Mouse (Mus musculus) liver, embryonic 11.5 days (tissue): ENCODE data around the gene Clec9a. TPM values are rescaled to one million over a fixed set of nuclear protein-coding genes. Genes with fewer than 3 reads are reported as not detected.

Experiments
- ATAC-seq: fragments of 200-750 bp; cut with Nextera tagmentation; replicated peaks from 2 replicates; pipeline ENCODE4 v1.8.0; 2017; ENCODE audit warnings: moderate number of reproducible peaks, mild to moderate bottlenecking, moderate TSS enrichment, moderate library complexity; ENCODE audit not compliant: low FRiP score
- DNase-seq: peaks from one replicate; pipeline ENCODE4 v3.0.0-alpha.2; 2017; ENCODE audit warnings: low spot score
- H3K27ac ChIP-seq: fragments of 300-500 bp; sonication (generic); 2 replicates; pipeline ENCODE4 v1.5.1; 2014; ENCODE audit warnings: mild to moderate bottlenecking, low read depth, low read length, control low read depth
- H3K27me3 ChIP-seq: fragments of 300-500 bp; sonication (generic); replicated peaks from 2 replicates; pipeline ENCODE4 v1.6.1; 2014; ENCODE audit warnings: low read length, mixed read lengths; ENCODE audit not compliant: control insufficient read depth, insufficient read depth
- H3K36me3 ChIP-seq: fragments of 300-500 bp; sonication (generic); 2 replicates; pipeline ENCODE4 v1.6.1; 2014; ENCODE audit warnings: mild to moderate bottlenecking, low read length, moderate library complexity, mixed read lengths; ENCODE audit not compliant: control insufficient read depth, insufficient read depth
- H3K4me1 ChIP-seq: fragments of 300-500 bp; sonication (generic); replicated peaks from 2 replicates; pipeline ENCODE4 v1.6.1; 2014; ENCODE audit warnings: low read length, mixed read lengths; ENCODE audit not compliant: control insufficient read depth, insufficient read depth
- H3K4me2 ChIP-seq: fragments of 300-500 bp; sonication (generic); 2 replicates; pipeline ENCODE4 v1.6.1; 2014; ENCODE audit warnings: mild to moderate bottlenecking, control low read depth, moderate library complexity
- H3K4me3 ChIP-seq: fragments of 300-500 bp; sonication (generic); 2 replicates; pipeline ENCODE4 v1.5.1; 2014; ENCODE audit warnings: low read depth, low read length, control low read depth
- H3K9ac ChIP-seq: fragments of 300-500 bp; sonication (generic); 2 replicates; pipeline ENCODE4 v1.6.1; 2014; ENCODE audit warnings: low read depth, low read length, control low read depth
- H3K9me3 ChIP-seq: fragments of 300-500 bp; sonication (generic); 2 replicates; pipeline ENCODE4 v1.6.1; 2016; ENCODE audit warnings: low read length, inconsistent platforms, mixed read lengths; ENCODE audit not compliant: control insufficient read depth
- WGBS: fragments of 180-500 bp; shearing (Covaris S2); extraction: QIAGEN DNeasy Blood & Tissue Kit; methylation state at CpG from one replicate; pipeline ENCODE4 v1.1.7; 2014; 5-methylcytosine and 5-hydroxymethylcytosine counted together
- polyA plus RNA-seq: library from polyadenylated mRNA; unstranded; fragments of >200 nt; fragmentation: Nextera tagmentation; extraction: Ambion mirVana; gene quantifications from 2 replicates; pipeline ENCODE4 v1.2.1, GENCODE M21; 2014

Clec9a gene
- 0.56 and 0.67 TPM in 2 replicates for polyA plus RNA-seq

DNA sequence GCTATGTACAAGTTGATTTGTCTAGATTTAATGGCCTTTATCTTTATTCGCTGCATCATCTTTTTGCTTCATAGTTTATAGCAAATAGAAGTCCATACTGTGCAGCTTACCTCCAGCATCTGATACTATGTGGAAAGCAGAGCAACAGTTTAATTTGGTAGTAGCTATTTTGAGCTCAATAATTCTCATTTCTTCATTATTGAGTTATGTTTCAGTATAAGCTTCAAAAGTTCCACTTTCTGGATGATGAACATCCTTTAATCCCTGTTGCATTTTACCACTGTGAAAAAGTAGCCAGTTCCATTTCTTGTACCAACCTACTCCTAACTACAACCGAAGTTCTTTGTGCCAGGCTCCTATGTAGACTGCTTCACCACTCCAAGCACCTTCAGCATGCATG lies at the start of gene Clec9a:
Clec9a (plus strand) TSS at position 301 of the 400 bp plus-strand sequence.
- H3K27ac ChIP-seq: no peak within 1 kb of the TSS
- 80% methylated on average over 2 of the region's 2 CpGs for WGBS
- ATAC-seq: no peak
- no peaks in the 10 kb centered on the region for H3K36me3 ChIP-seq
- no peaks in the 10 kb centered on the region for H3K4me1 ChIP-seq
- H3K4me3 ChIP-seq: no peak within 1 kb of the TSS
- H3K9ac ChIP-seq: no peak within 1 kb of the TSS
- DNase-seq: no peak
- no peak within 1 kb of the TSS for H3K4me2 ChIP-seq
- H3K27me3 ChIP-seq: no peaks in the 10 kb centered on the region
- no peaks in the 10 kb centered on the region for H3K9me3 ChIP-seq

DNA sequence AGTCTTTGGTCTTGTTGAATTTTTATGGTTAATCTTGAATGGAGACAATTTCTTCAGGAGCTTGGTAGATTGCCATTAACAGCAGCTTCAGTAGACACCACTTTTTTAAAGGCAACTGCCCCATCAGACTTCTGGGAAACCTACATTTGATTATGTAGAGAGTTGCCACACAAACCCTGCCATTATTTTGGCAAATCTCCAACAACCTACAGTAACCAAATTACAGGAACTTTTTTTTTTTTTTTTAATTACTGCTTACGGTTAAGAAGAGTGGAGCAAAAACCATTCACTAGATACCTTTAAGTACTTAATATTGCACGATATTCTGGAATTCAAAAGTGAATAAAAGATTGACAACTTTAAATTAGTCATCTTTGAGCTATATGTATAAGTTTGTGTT lies 49.1 kb upstream of the Clec9a start:
- ATAC-seq (no peak), DNase-seq (no peak)
- H3K9ac ChIP-seq: no peak overlapping the region
- 86% methylated on average over 2 of the region's 2 CpGs for WGBS
- no peak overlapping the region for H3K27ac ChIP-seq
- H3K27me3 ChIP-seq: no peaks in the 10 kb centered on the region
- H3K4me1 ChIP-seq: no peaks in the 10 kb centered on the region
- H3K36me3 ChIP-seq: no peaks in the 10 kb centered on the region
- H3K9me3 ChIP-seq: no peaks in the 10 kb centered on the region
- H3K4me2 ChIP-seq: no peak overlapping the region
- no peak overlapping the region for H3K4me3 ChIP-seq

DNA sequence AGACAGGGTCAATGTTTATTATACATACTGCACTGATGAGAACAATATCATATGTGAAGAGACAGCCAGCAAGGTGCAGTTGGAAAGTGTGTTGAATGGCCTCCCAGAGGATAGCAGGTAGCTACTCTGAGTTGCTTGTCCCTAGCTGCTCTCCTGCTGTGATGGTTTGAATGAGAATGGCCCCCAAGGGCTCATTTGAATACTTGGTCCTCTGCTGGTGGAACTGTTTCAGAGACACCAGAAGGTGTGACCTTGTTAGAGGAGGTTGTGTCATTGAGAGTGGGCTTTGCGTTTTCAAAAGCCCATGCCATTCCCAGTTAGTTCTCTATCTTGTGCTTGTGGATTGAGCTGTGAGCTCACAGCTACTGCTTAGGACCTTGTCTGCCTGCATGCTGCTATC lies 44.7 kb upstream of the Clec9a start:
- WGBS: 32% methylated on average over 1 of the region's 1 CpGs
- Histone ChIP-seq H3K27ac (no peak overlapping the region), H3K4me3 (no peak overlapping the region), H3K9ac (no peak overlapping the region), H3K4me1 (no peaks in the 10 kb centered on the region), H3K9me3 (no peaks in the 10 kb centered on the region), H3K36me3 (no peaks in the 10 kb centered on the region), H3K27me3 (no peaks in the 10 kb centered on the region), H3K4me2 (no peak overlapping the region)
- DNase-seq (no peak), ATAC-seq (no peak)

DNA sequence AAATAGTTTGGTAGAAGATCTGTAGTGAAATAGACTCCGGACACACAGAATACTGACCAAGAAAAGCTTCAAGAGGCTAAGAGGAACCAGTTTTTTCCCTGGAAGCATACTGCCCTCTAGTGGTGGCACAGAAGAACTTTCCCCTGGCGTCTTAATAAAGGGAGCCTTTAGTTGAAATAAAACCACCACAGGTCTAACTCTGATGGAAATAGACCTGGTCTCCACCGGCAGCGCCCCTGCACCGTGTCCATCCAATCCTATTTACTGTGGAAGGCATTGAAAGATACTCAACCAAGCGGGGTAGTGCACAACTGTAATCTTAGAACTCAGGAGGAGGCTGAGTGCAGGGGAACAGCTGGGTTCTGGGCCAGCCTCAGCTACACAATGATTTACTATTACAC lies 42.7 kb upstream of the Clec9a start:
- Histone ChIP-seq H3K36me3 (no peaks in the 10 kb centered on the region), H3K4me3 (no peak overlapping the region), H3K27ac (no peak overlapping the region), H3K4me2 (no peak overlapping the region), H3K4me1 (no peaks in the 10 kb centered on the region), H3K9ac (no peak overlapping the region), H3K27me3 (no peaks in the 10 kb centered on the region), H3K9me3 (no peaks in the 10 kb centered on the region)
- ATAC-seq (peak; percentile 64), DNase-seq (no peak)
- WGBS: 16% methylated on average over 6 of the region's 6 CpGs

DNA sequence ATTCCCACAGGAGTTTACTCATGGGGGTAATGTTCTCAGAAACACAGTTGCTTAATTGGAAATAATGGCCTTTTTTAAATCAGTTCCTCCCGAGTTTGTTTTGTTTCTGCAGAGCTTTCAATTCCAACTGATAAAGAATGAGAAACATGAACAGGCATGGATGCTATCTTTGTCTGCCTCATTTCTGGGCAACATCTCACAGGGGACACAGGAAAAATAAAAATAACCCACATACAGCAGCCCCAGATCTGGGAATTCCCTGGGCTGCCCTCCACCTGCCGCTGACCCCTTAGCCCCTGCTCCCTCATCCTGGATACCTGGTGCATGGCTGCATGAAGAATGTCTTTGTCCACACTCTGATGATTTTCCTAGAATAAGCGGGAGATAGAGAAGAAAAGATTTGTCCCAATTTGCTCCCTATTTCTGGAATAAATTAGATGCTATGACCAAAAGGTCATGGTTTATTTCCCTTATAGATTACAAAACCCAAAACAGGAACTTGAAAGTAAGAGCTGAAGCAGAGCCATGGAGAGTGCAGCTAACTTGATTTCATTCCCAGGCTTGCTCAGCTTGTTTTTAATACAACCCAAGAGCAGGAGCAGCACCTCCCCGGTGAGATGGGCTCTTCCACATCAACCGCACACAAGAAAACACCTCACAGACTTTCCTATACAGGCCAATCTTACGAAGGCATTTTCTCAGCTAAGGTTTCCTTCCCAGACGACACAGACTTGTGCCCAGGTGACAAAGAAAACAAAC lies 39.1 kb upstream of the Clec9a start:
- H3K36me3 ChIP-seq: no peaks in the 10 kb centered on the region
- WGBS: 64% methylated on average over 7 of the region's 7 CpGs
- H3K27me3 ChIP-seq: no peaks in the 10 kb centered on the region
- no peak overlapping the region for H3K27ac ChIP-seq
- no peak overlapping the region for H3K9ac ChIP-seq
- no peak overlapping the region for H3K4me3 ChIP-seq
- H3K4me2 ChIP-seq: no peak overlapping the region
- H3K4me1 ChIP-seq: no peaks in the 10 kb centered on the region
- ATAC-seq (no peak), DNase-seq (no peak)
- no peaks in the 10 kb centered on the region for H3K9me3 ChIP-seq

DNA sequence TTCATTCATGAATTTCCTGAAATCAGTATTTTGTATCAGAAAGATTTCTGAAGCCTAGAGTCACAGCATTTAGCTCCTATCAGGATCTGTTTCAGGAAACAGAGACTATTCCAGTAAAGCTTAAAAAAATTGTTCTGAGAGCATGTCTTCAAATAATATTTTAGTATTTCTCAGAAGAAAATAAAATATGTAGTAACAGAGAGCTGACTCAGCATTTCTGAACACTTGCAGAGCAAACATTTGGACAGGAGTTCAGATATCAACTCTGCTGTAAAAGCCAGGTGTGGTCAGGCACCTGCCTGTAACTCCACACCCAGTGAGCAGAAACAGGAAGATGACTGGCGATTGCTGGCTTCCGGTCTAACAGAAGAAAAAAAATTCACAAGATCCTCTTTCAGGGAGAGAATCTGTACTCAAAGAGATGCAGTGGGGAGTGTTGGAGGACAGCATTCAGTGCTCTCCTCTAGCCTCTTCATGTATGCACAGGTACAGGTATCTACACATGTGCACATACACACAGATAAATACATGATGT lies 33.7 kb upstream of the Clec9a start:
- no peak overlapping the region for H3K27ac ChIP-seq
- 51% methylated on average over 2 of the region's 2 CpGs for WGBS

DNA sequence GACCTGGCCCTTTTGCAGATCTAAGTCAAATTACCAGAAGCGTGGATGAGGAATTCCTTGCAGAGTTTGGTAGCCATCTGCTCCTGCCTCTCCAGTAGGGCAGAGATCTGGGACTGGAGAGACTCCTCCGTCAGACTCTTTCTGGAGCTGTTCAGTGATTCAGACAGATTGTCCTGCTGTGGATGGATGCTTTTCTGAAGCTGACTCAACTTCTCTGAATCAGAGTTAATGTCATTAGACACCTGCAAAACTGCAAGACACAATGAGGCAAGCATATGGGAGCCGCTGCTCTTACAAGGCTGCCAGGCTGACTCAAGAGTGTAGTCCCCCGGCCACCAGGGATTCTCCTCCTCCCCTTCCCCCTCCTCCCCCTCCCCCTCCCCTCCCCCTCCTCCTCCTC lies 28.2 kb upstream of the Clec9a start:
- DNase-seq (no peak), ATAC-seq (no peak)
- WGBS: 70% methylated on average over 4 of the region's 4 CpGs
- Histone ChIP-seq H3K27ac (no peak overlapping the region), H3K4me2 (no peak overlapping the region), H3K9me3 (no peaks in the 10 kb centered on the region), H3K9ac (no peak overlapping the region), H3K4me1 (no peaks in the 10 kb centered on the region), H3K4me3 (no peak overlapping the region), H3K36me3 (no peaks in the 10 kb centered on the region), H3K27me3 (no peaks in the 10 kb centered on the region)

More for the DNA sequence above, 33.7 kb upstream of the Clec9a start:
- H3K4me1 ChIP-seq: no peaks in the 10 kb centered on the region
- DNase-seq (no peak), ATAC-seq (no peak)
- H3K4me3 ChIP-seq: no peak overlapping the region
- H3K9ac ChIP-seq: no peak overlapping the region
- no peaks in the 10 kb centered on the region for H3K36me3 ChIP-seq
- no peaks in the 10 kb centered on the region for H3K27me3 ChIP-seq
- H3K9me3 ChIP-seq: no peaks in the 10 kb centered on the region
- no peak overlapping the region for H3K4me2 ChIP-seq

DNA sequence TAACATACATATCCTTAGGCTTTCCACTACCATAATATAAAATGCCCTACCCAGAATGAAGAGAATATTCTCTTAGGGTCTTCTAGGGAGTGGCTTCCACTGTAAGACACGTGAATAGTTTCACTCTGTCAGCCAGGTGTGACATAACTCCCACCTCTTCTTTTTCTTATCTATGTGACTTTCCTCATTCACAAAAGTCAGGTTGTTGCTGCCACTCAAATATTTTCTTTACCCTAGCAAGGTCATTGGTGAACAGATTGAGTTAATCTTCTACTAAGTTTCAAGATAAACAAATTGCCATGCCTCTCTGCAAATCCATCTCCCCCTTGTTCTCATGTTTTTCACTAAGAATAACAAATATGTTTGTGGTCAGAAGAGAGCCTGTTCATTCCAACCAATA lies 26.9 kb upstream of the Clec9a start:
- Histone ChIP-seq H3K4me2 (no peak overlapping the region), H3K36me3 (no peaks in the 10 kb centered on the region), H3K27ac (no peak overlapping the region), H3K9ac (no peak overlapping the region), H3K4me1 (no peaks in the 10 kb centered on the region), H3K9me3 (no peaks in the 10 kb centered on the region), H3K27me3 (no peaks in the 10 kb centered on the region), H3K4me3 (no peak overlapping the region)
- no peak for DNase-seq
- no peak for ATAC-seq
- WGBS: 56% methylated on average over 1 of the region's 1 CpGs

DNA sequence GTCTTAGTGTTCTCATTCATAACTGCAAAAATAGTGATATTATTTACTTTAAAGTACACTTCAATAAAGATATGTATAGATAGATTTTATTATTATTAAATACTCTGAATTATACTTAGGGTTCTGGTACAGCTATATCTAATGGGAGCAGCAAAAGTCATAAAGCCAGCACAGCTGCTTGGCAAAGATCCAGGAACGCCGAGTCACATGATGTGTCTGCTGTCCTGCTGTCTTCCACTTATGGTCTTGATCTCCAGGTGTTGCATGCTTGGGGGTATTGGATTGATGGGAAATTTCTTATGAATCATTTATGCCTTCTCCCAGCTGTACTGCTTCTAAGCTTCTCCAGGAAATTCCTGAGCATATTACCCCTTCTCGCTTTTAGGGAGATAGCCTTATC lies 25.2 kb upstream of the Clec9a start:
- no peak for DNase-seq
- no peak overlapping the region for H3K4me2 ChIP-seq
- no peak overlapping the region for H3K4me3 ChIP-seq
- no peak overlapping the region for H3K27ac ChIP-seq
- H3K9ac ChIP-seq: no peak overlapping the region
- no peaks in the 10 kb centered on the region for H3K4me1 ChIP-seq
- 84% methylated on average over 3 of the region's 3 CpGs for WGBS
- H3K9me3 ChIP-seq: no peaks in the 10 kb centered on the region
- no peaks in the 10 kb centered on the region for H3K36me3 ChIP-seq
- no peak for ATAC-seq
- no peaks in the 10 kb centered on the region for H3K27me3 ChIP-seq
